Mouse (Mus musculus) midbrain, postnatal 0 days (tissue): ENCODE data around the gene H2afv. TPM values are rescaled to one million over a fixed set of nuclear protein-coding genes. Genes with fewer than 3 reads are reported as not detected.

Source experiments
- ATAC-seq: fragments of 200-750 bp; cut with Nextera tagmentation; 2 replicates; pipeline ENCODE4 v1.8.0; 2017; ENCODE audit warnings: moderate number of reproducible peaks, mild to moderate bottlenecking, moderate TSS enrichment, moderate library complexity; ENCODE audit not compliant: low FRiP score
- DNase-seq: peaks from one replicate; pipeline ENCODE4 v3.0.0-alpha.2; 2015; ENCODE audit warnings: low spot score
- H3K27ac ChIP-seq: fragments of 300-500 bp; sonication (generic); 2 replicates; pipeline ENCODE4 v1.5.1; 2014; ENCODE audit warnings: low read depth, mild to moderate bottlenecking, low read length, mixed read lengths
- H3K27me3 ChIP-seq: fragments of 300-500 bp; sonication (generic); 2 replicates; pipeline ENCODE4 v1.6.1; 2014; ENCODE audit warnings: low read length, control low read depth, mixed read lengths; ENCODE audit not compliant: insufficient read depth
- H3K36me3 ChIP-seq: fragments of 300-500 bp; sonication (generic); 2 replicates; pipeline ENCODE4 v1.6.1; 2014; ENCODE audit warnings: low read length, control low read depth, mixed read lengths; ENCODE audit not compliant: insufficient read depth
- H3K4me1 ChIP-seq: fragments of 300-500 bp; sonication (generic); 2 replicates; pipeline ENCODE4 v1.6.1; 2014; ENCODE audit warnings: mild to moderate bottlenecking, control low read depth, antibody characterized with exemption, low read length, mixed read lengths; ENCODE audit not compliant: insufficient read depth
- H3K4me2 ChIP-seq: fragments of 300-500 bp; sonication (generic); 2 replicates; pipeline ENCODE4 v1.6.1; 2014; ENCODE audit warnings: low read depth, mild to moderate bottlenecking, low read length, mixed read lengths; ENCODE audit not compliant: poor library complexity, severe bottlenecking
- H3K4me3 ChIP-seq: fragments of 300-500 bp; sonication (generic); 2 replicates; pipeline ENCODE4 v1.5.1; 2014; ENCODE audit warnings: low read depth, mild to moderate bottlenecking, low read length, moderate library complexity
- H3K9ac ChIP-seq: fragments of 300-500 bp; sonication (generic); replicated peaks from 2 replicates; pipeline ENCODE4 v1.6.1; 2014; ENCODE audit warnings: mild to moderate bottlenecking, low read length, moderate library complexity, mixed read lengths; ENCODE audit not compliant: poor library complexity, severe bottlenecking
- H3K9me3 ChIP-seq: fragments of 300-500 bp; sonication (generic); 2 replicates; pipeline ENCODE4 v1.6.1; 2016; ENCODE audit warnings: low read length, control low read depth
- CTCF ChIP-seq: IDR thresholded peaks from 2 replicates; pipeline ENCODE4 v1.5.1; 2016; ENCODE audit warnings: antibody characterized with exemption, mild to moderate bottlenecking
- WGBS: fragments of 180-500 bp; shearing (Covaris S2); extraction: QIAGEN DNeasy Blood & Tissue Kit; methylation state at CpG from one replicate; pipeline ENCODE4 v1.1.7; 2014; 5-methylcytosine and 5-hydroxymethylcytosine counted together
- polyA plus RNA-seq: library from polyadenylated mRNA; unstranded; fragments of >200 nt; fragmentation: Nextera tagmentation; extraction: Ambion mirVana; gene quantifications from 2 replicates; pipeline ENCODE4 v1.2.1, GENCODE M21; 2015
- total RNA-seq: library from RNA; depleted of rRNA; stranded (reverse); fragments of >200 nt; gene quantifications from 2 replicates; pipeline ENCODE4 v1.2.3, GENCODE M21; 2014

H2afv gene
- total and polyA plus RNA-seq, 2 experiments from 2014 or later: 57.2 to 133 TPM

DNA sequence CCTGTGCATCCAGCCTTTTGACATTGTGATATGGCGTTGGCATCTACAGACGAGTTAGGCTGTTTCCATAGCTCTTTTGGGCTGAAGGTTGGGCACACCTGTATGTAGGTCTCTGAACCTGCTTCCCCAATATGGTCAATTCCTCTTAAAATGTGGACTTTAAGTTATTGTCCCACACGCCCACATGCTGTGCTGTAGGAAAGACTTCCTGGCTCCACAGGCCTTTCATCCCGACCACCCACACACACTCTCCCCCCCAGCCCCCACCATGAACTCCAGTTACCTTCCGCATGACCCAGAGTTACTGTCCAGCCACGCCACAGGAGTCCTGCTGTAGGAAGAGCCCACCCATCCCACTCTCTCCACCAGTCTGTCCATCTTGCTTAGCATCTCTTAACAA, 42.7 kb upstream of the H2afv start:
- H3K9ac ChIP-seq: no peak overlapping the region
- DNase-seq (no peak), ATAC-seq (no peak)
- H3K4me1 ChIP-seq: no peaks in the 10 kb centered on the region
- no peak for TF ChIP-seq CTCF
- H3K27ac ChIP-seq: no peak overlapping the region
- H3K4me3 ChIP-seq: no peak overlapping the region
- no peaks in the 10 kb centered on the region for H3K27me3 ChIP-seq
- no peaks in the 10 kb centered on the region for H3K9me3 ChIP-seq
- WGBS: 65% methylated on average over 6 of the region's 6 CpGs
- H3K36me3 ChIP-seq: no peaks in the 10 kb centered on the region
- no peak overlapping the region for H3K4me2 ChIP-seq

DNA sequence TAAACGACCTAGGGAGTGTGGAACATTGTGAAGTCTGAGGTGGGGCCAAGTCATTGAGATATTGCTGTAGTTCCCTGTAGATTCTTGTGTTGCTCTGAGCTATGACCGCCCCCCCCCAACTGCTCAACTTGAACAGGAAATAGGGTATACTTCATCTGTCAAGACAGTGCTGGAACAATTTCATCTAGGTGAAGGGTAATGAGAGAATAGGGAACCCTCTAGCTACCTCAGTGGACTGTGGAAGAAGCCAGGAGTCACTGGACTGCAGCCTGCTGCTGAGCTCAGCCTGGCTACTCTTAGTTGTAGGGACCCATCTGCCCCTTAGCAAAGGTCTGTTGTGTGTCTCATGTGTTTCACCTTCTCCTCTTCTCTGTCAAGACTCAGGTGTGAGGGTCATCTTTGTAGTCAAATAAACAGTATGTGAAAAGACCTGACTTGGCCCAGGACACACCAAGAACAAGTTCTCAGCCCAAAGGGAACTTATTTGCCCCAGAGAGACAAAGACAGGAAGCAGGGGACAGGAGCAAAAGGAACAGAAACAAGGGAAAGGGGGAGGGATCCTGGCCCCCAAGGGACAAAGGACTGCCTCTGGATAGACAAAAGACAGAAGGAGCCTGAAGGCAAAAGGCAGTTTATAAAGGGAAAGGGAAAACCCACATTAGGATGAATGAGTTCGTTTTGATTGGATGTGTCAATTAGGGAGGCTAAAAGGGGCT, 40.2 kb upstream of the H2afv start:
- Histone ChIP-seq H3K9ac (no peak overlapping the region), H3K27ac (no peak overlapping the region), H3K4me1 (no peaks in the 10 kb centered on the region), H3K4me3 (no peak overlapping the region), H3K36me3 (no peaks in the 10 kb centered on the region), H3K27me3 (no peaks in the 10 kb centered on the region), H3K9me3 (no peaks in the 10 kb centered on the region), H3K4me2 (no peak overlapping the region)
- ATAC-seq (no peak), DNase-seq (no peak)
- no peak for TF ChIP-seq CTCF
- WGBS: 55% methylated on average over 3 of the region's 3 CpGs

DNA sequence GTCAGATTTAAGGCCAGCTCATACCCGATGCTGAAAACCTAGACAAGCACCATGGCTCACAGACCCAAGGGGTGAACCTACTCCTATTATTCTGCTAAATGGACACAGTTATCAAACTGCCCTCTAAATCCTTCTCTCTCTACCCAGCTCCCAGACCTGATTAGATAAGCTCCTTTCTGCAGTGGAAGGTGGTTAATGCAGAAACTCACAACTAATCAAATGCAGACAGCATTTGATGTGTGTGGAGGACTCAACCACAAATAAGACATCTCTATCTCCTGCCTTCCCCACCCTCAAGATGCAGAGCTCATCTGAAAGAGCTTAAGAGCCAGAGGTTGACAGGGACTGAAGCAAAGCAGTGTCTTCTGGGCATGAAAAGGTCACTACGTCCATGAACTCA, 38.9 kb upstream of the H2afv start:
- DNase-seq: no peak
- Histone ChIP-seq H3K4me2 (no peak overlapping the region), H3K4me3 (no peak overlapping the region), H3K27ac (no peak overlapping the region), H3K9ac (no peak overlapping the region), H3K4me1 (no peaks in the 10 kb centered on the region), H3K9me3 (no peaks in the 10 kb centered on the region), H3K36me3 (no peaks in the 10 kb centered on the region), H3K27me3 (no peaks in the 10 kb centered on the region)
- TF ChIP-seq CTCF: no peak
- ATAC-seq: no peak
- 85% methylated on average over 2 of the region's 2 CpGs for WGBS

DNA sequence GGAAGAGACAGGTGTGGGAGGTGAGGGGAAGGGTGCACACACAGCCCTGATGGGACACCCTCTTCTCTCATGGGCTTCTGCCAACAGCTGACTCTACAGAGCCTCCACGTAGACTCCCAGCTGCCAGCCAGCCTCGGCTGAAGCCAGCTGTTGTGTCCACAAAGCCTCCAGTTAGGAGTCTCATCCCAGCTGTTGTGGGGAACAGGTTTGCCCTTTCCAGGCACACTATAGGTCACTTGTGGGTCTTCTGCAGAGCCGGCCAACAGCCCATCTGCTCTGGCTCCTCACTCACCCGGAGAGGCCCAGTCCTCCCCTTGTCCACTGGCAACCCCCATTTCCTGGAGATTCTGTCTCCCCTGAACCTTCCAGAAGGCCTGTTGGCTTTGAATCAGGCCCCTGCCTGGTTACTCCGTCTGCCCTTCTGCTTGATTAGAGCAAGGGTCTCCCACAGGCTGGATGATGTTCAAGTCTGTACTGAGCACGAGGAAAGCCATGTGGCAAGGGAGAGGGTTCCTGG, 37.5 kb upstream of the H2afv start:
- H3K4me1 ChIP-seq: no peaks in the 10 kb centered on the region
- H3K9ac ChIP-seq: no peak overlapping the region
- no peak for TF ChIP-seq CTCF
- H3K4me3 ChIP-seq: no peak overlapping the region
- no peaks in the 10 kb centered on the region for H3K9me3 ChIP-seq
- WGBS: 67% methylated on average over 6 of the region's 6 CpGs
- DNase-seq (peak; percentile 83), ATAC-seq (no peak; the same call in 1 of the 2 replicates)
- H3K27ac ChIP-seq: no peak overlapping the region
- no peak overlapping the region for H3K4me2 ChIP-seq
- H3K36me3 ChIP-seq: no peaks in the 10 kb centered on the region
- H3K27me3 ChIP-seq: no peaks in the 10 kb centered on the region

DNA sequence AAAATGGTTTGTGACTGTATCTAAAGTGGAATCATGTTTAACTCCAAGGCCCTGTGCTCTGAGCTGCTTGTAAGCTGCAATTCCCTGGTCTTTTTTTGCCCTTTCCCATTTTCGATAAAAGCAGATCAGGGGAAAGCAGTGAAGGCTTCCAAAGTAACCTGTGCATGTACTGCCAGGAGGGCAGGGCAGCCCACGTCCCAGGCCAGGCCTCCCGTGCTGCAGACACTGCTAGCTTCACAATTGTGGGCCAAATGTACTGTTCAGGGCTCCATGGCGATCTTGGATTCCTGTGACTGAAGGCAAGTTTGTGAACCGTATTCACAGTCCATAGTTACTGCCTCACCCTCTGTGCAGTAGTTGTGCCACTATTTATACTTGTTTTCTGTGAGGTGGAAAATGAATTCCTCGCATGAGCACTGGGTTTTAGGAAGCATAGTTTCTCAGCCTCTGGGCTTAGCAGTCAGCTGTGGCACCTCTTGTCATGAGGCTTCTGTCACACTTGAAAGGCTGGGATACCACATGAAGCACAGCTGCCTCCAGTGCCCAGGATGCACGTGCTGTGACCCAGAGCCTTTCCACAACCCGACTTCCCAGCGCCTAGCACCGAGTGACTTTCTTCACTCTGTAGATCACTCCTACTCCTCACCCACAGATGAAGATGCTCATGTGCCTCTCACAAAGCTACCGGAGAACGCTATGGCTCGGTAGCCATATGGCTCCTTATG, 36.6 kb upstream of the H2afv start:
- Histone ChIP-seq H3K27me3 (no peaks in the 10 kb centered on the region), H3K27ac (no peak overlapping the region), H3K36me3 (no peaks in the 10 kb centered on the region), H3K9me3 (no peaks in the 10 kb centered on the region), H3K4me2 (no peak overlapping the region), H3K9ac (no peak overlapping the region), H3K4me3 (no peak overlapping the region), H3K4me1 (no peaks in the 10 kb centered on the region)
- WGBS: 80% methylated on average over 13 of the region's 13 CpGs
- DNase-seq (no peak), ATAC-seq (no peak)
- no peak for TF ChIP-seq CTCF

DNA sequence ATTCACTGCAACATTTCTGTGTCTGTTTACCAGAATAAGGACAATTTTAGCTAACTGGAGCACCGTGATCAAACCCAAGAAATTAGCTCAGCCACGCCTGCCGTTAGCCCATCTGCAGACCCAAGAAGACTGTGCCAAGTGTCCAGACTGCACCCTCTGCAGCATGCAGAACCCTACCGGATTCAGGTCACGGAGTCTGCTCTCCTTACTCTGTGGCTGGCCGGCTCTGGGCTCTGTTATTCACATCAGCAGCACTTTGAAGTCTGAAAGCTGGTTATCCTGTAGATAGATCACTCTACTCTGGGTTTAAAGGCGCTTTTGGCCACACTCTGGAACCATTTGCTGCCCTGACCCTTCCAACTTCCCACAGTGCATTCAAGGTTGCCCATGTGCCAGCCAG, 35.9 kb upstream of the H2afv start:
- 69% methylated on average over 7 of the region's 7 CpGs for WGBS
- no peak overlapping the region for H3K9ac ChIP-seq
- no peak overlapping the region for H3K4me2 ChIP-seq
- no peaks in the 10 kb centered on the region for H3K9me3 ChIP-seq
- no peak for TF ChIP-seq CTCF
- no peak overlapping the region for H3K27ac ChIP-seq
- H3K27me3 ChIP-seq: no peaks in the 10 kb centered on the region
- ATAC-seq (no peak), DNase-seq (peak; percentile 51)
- H3K36me3 ChIP-seq: no peaks in the 10 kb centered on the region
- no peak overlapping the region for H3K4me3 ChIP-seq
- no peaks in the 10 kb centered on the region for H3K4me1 ChIP-seq
